Mouse (Mus musculus): ENCODE results near the gene Mgme1.
A peak's percentile ranks its signal among the peaks of the same experiment; 100 is the strongest.

Gene Mgme1

DNA sequence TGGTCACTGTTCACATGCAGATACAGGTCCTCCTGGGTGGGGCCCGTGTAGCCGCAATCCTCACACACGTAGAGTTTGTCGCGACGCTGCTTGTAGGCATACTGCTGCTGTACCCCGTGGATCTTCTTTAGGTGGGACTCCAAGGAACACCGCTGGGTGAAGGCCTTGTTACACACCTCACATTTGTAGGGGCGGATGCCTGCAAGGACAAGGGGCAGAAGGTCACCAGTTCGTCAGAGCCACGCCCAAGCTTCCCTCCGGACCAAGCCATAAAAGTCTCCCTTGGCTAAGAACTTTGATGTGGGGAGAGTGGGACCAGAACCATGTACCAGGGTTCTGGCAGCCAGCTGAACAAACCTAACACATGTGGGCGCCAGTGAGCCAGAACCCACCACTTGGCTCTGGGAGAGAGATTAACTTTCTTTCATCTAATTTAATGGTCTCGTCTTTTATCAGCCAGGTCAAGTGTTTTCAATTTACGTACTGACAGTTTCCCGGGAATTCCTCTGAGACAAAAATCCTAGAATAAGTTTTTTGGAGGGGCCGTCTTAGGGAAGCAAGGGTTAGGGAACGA is 35.3 kb downstream of the Mgme1 start:
- DNase-seq (ENCODE audit: low spot score) = no peak

DNA sequence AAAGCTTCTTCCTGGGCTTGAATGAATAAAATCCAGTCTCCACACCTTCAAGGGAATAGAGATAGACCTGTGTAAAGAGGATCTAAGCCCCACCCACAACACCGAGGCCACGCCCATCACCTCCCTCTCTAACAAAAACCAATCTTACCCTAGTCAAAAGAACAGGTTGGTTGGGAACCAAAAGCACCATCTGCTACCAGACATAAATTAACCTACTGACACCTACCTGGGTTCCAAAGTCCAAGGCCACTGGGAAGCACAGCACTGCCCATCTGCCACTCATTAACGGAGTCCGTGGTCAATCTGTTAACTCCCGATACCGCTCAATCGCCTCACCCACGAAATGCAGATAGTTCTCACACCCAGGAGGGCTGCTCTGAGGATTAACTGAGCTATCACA is 38.1 kb downstream of the Mgme1 start:
- no peak for DNase-seq (ENCODE audit: low spot score)

DNA sequence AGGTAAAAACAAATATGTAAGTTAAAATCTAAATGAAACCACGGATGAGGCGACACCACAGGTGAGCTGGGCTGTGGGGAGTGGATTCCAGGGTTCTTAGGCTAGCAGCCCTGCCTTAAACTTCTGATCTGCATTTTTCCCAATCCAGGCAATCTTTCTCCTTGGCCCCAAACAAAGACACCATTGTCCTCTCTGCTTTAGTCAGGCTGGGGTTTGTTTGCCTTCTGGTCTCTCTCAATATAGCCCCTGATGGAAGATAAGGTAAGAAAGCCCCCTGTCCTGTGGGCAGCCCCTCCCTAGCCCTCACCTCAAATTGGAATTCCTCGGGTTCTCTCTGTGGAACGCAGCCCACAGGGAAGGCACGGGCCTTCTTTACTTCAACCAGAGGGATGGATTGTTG is 39.8 kb downstream of the Mgme1 start:
- DNase-seq (ENCODE audit: low spot score) = no peak

DNA sequence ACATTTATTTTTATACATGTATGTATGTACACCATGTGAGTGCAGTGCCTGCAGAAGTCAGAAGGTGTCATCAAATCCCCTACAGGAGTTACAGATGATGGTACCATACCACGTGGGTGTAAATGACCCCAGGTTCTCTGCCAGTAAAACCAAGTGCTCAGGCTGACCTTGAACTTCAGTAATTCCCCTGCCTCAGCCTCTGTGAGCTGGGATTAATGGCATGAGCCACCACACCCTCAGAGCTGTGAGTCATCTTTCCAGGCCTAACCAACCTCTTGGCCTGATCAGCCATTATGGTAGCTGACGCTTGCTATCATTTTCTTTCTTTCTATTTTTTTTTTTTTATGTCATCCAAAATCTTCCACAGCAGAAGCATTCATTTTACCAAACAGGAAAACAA is 40.9 kb downstream of the Mgme1 start:
- no peak for DNase-seq (ENCODE audit: low spot score)

DNA sequence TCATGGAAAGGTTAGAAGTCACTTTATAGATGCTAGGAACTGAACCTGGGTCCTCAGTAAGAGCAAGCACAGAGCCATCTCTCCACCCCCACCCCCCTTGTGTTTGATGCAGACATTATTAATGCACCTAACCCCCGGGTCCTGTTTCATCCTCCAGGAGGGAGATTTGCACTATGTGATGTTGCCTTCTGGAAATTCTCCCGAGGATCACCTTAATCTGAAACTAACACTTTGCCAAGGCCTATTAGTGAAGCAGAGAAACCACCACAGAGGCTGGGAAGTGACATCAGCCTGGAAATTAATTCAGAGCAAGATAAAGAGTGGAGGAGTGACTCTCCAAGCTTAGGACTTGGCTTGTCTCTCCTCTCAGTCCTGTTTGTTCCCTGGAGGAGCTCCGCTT is 53.8 kb downstream of the Mgme1 start:
- DNase-seq (ENCODE audit: low spot score) = no peak

DNA sequence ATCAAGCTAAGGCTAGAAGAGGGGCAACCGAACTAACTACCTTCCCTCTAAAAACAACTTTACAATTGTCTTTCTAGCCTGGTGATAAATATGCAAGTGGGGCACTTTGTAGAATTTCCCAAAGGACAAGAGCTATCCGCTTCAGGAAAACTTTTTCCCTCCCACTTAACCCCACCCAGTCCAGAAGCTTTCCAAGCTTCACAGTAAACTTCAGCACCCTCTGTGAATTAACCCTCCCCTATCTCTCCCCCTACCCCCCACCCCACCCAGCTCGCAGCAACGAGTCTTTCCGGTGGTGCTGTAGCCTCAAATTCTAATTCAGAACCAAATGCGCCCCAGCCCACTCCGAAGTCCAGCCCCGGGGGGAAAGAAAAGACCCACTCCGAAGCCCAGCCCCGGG is 59.0 kb downstream of the Mgme1 start:
- no peak for DNase-seq (ENCODE audit: low spot score)

DNA sequence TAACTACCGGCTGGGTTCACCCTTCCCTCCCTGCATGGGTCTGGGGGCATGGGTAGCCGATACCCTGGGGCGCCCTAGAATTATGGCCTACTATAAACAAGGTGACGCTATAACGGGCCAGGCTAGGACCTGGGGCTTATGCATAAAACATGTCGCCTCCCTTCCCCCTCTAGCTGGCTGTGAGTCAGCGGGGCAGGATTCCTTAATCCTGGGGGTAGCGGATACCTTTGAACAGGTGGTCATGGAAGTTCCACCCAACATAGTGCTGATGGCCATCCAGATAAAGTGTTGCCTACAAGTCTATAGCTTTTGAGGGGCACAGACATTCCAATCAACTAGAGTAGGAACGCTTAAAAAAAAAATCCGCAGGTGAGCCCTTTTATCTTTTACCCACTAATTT is 59.5 kb downstream of the Mgme1 start:
- no peak for DNase-seq (ENCODE audit: low spot score)

DNA sequence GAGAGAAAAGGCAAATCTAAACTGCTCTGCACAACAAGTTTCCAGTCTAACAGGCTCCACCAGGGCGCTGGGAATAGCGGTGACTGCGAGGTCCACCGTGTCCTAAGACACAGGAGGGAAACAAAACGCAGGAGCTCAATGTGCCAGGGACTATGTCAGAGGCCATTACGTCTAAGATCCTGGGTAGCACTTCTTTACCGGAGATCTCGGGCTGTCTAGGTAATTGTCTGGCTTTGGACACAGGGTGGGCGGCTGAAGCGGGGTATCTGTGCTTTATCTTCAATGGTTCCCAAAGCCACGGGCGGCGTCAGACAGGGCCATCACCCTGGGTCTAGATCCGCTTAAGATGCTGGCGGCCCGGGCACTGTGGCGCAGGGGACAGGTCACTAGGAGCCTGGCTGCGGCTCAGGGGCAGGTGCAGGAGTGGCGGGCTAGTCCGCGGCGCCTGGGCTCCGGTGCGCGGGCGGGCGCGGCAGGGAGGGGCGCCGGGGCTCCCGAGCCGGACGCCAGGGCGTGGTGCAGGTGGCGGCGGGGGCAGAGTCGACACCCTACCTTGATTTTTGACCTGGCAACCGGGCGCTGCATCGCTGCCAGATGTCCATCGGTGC is 60.0 kb downstream of the Mgme1 start:
- peak; percentile 22 for DNase-seq (ENCODE audit: low spot score)
